Mouse (Mus musculus): ENCODE results near the gene Kat2b.

- TF ChIP-seq CTCF (IDR thresholded peaks at IDR 0.05; ENCODE audit: low read depth, low read length) (no peak), POLR2AphosphoS5 (IDR thresholded peaks at IDR 0.05; ENCODE audit: insufficient replicate concordance, low read depth, low read length) (no peak), GATA1 (IDR thresholded peaks at IDR 0.05; ENCODE audit: borderline replicate concordance, low read length) (no peak)
Measured at GRCm38 (mm10) chr17:53718474-53718873, 151.8 kb downstream of the Kat2b start.
